9 mouse cellular contexts compared by ENCODE assay signal in genomic region chr5:151233400-151234031, GRCm38 (mm10). TPM values are rescaled to one million over a fixed set of nuclear protein-coding genes. Genes with fewer than 3 reads are reported as not detected.
DNase-seq lines count a peak whose midpoint lies in the region; ATAC-seq and TF ChIP-seq lines count a peak whose summit lies in the region.
"Had no signal": no experiment of that assay in that cellular context is flagged by ENCODE, and none has a peak within 500 bp of the region (broad histone marks: within the 10 kb centered on the region; RNA-seq: fewer than 3 reads in every experiment).

Gene Stard13 (minus strand): TSS chr5:151233836.

- ATAC-seq in frontal cortex, adult (ENCODE audit: low TSS enrichment), result peak; percentile 90
- ATAC-seq in limb, embryonic 15.5 days (ENCODE audit: insufficient number of reproducible peaks, low FRiP score, low TSS enrichment, low read depth), result peak; percentile 58; the same call in 1 of the 2 replicates
- peak; percentile 74 for ATAC-seq in midbrain, embryonic 16.5 days

- TF ChIP-seq EP300 in heart, adult 2 months (IDR thresholded peaks at IDR 0.05; ENCODE audit: insufficient read depth, low read depth, low read length), result 0 out of 2 replicates have a peak, but pooled peaks have one; percentile 10

- under 1% methylated on average over 49 of the region's 49 CpGs for WGBS in heart, adult 2 months
- under 1% methylated on average over 47 of the region's 49 CpGs for WGBS in limb, embryonic 15.5 days
- under 1% methylated on average over 49 of the region's 49 CpGs for WGBS in midbrain, embryonic 16.5 days

- H3K79me2 ChIP-seq in heart, adult 2 months (replicated peaks; ENCODE audit: control insufficient read depth, insufficient read depth, low read length), result no peaks in the 10 kb centered on the region

- H3K27me3 ChIP-seq in heart, adult 2 months (ENCODE audit: control insufficient read depth, insufficient read depth, low read length), result no peaks in the 10 kb centered on the region
- H3K27me3 ChIP-seq in limb, embryonic 15.5 days, result peaks cover 5% of the 10 kb centered on the region; the same call in 1 of the 2 replicates
- H3K27me3 ChIP-seq in midbrain, embryonic 16.5 days (ENCODE audit: control insufficient read depth, insufficient read depth, low read depth, low read length), result peaks cover 7% of the 10 kb centered on the region

- no peak for DNase-seq in frontal cortex, postnatal 14 days (ENCODE audit: low spot score in 2 of 2)
- DNase-seq in embryo, embryonic 9.5 days (ENCODE audit: extremely low spot score), result peak; percentile 68
- peak; percentile 60 to 67 for DNase-seq in heart, adult 2 months
- peak; percentile 79 for DNase-seq in kidney, adult 18-20 months
- peak; percentile 10 for DNase-seq in testis, postnatal 14 days (ENCODE audit: low spot score)

- H3K36me3 ChIP-seq in heart, adult 2 months (ENCODE audit: control insufficient read depth, insufficient read depth, low read length), result no peaks in the 10 kb centered on the region; the same call in 1 of the 2 replicates
- no peaks in the 10 kb centered on the region for H3K36me3 ChIP-seq in limb, embryonic 15.5 days
- no peaks in the 10 kb centered on the region for H3K36me3 ChIP-seq in midbrain, embryonic 16.5 days (ENCODE audit: control insufficient read depth, insufficient read depth, low read length)
- H3K36me3 ChIP-seq: G1E had no signal

- peaks cover 2% of the 10 kb centered on the region for H3K4me1 ChIP-seq in heart, adult 2 months (ENCODE audit: control insufficient read depth, insufficient read depth, low read length)
- H3K4me1 ChIP-seq in limb, embryonic 15.5 days, result peaks cover 17% of the 10 kb centered on the region
- H3K4me1 ChIP-seq in midbrain, embryonic 16.5 days (ENCODE audit: control insufficient read depth, insufficient read depth, low read length), result peaks cover 9% of the 10 kb centered on the region

- intact Hi-C loops in heart, adult 2 months (cut with DNase I), result loop anchor here (2.0 kb wide), 1 partner anchor 91 kb away; no protein-coding TSS in a partner anchor

- TF ChIP-seq CTCF in heart, adult 2 months (IDR thresholded peaks at IDR 0.05), result peak; percentile 13; the same call in 1 of the 2 replicates

- peak within 1 kb of the TSS; percentile 61 for H3K9ac ChIP-seq in heart, adult 2 months (ENCODE audit: low read depth, low read length)
- H3K9ac ChIP-seq in limb, embryonic 15.5 days, result peak within 1 kb of the TSS; percentile 68
- peak within 1 kb of the TSS; percentile 73 for H3K9ac ChIP-seq in midbrain, embryonic 16.5 days (ENCODE audit: low read depth, low read length)

- peak within 1 kb of the TSS; percentile 77 for H3K4me3 ChIP-seq in heart, adult 2 months
- H3K4me3 ChIP-seq in limb, embryonic 15.5 days, result peak within 1 kb of the TSS; percentile 59
- peak within 1 kb of the TSS; percentile 58 for H3K4me3 ChIP-seq in midbrain, embryonic 16.5 days (ENCODE audit: low read depth, low read length)

- no peak for TF ChIP-seq POLR2A in heart, adult 2 months (IDR thresholded peaks at IDR 0.05; ENCODE audit: insufficient read depth, low read depth, low read length)

- H3K9me3 ChIP-seq in limb, embryonic 15.5 days, result no peaks in the 10 kb centered on the region
- no peaks in the 10 kb centered on the region for H3K9me3 ChIP-seq in midbrain, embryonic 16.5 days (replicated peaks; ENCODE audit: control insufficient read depth, low read length, poor library complexity, severe bottlenecking)

- peak within 1 kb of the TSS; percentile 93 for H3K4me2 ChIP-seq in limb, embryonic 15.5 days
- H3K4me2 ChIP-seq in midbrain, embryonic 16.5 days (ENCODE audit: low read length), result peak within 1 kb of the TSS; percentile 98

- peak within 1 kb of the TSS; percentile 60 for H3K27ac ChIP-seq in heart, adult 2 months
- H3K27ac ChIP-seq in limb, embryonic 15.5 days, result no peak within 1 kb of the TSS
- H3K27ac ChIP-seq in midbrain, embryonic 16.5 days (ENCODE audit: low read length), result no peak within 1 kb of the TSS

RNA-seq across cellular contexts. Expression of gene Stard13, which starts in this region (rescaled TPM):
- total RNA-seq in heart, adult 2 months (2021), result 10 to 100 TPM; 22.1 to 24.4 TPM
- polyA plus RNA-seq in heart, adult 2 months (2012; rRNA removed), result 9.9 and 16.4 TPM in 2 replicates
- 11.2 and 12.2 TPM in 2 replicates for polyA plus RNA-seq in limb, embryonic 15.5 days (2015; fragmentation: Nextera tagmentation; extraction: Ambion mirVana)
- 3.6 and 5.2 TPM in 2 replicates for polyA plus RNA-seq in midbrain, embryonic 16.5 days (2015; fragmentation: Nextera tagmentation; extraction: Ambion mirVana)
- polyA plus RNA-seq: G1E had no signal

Comparison
In these comparisons a context has a peak if more than half of its experiments do, and no peak if none do; other contexts are left out.
1. DNase-seq: peak in embryo, embryonic 9.5 days (single experiment), heart, adult 2 months (2 of 2), kidney, adult 18-20 months (single experiment) and testis, postnatal 14 days (single experiment); none in frontal cortex, postnatal 14 days (0 of 2).
2. Peak in every context shown above with its lines, with median percentiles within 50 percentile points of each other: ATAC-seq, H3K4me3 ChIP-seq and H3K9ac ChIP-seq.